Mouse (Mus musculus) kidney, embryonic 16.5 days (tissue): Measurements from ENCODE around the gene Ccnh. TPM values are rescaled to one million over a fixed set of nuclear protein-coding genes. Genes with fewer than 3 reads are reported as not detected.
"Not testable (repeated sequence)": the region's sequence is repeated elsewhere in the genome, so short reads cannot be mapped to it uniquely, and the experiment has no call there.

Experiments
- ATAC-seq: fragments of 200-750 bp; cut with Nextera tagmentation; 2 replicates; pipeline ENCODE4 v1.8.0; 2017; ENCODE audit warnings: moderate TSS enrichment; ENCODE audit not compliant: low FRiP score, low TSS enrichment
- H3K27ac ChIP-seq: fragments of 300-500 bp; sonication (generic); 2 replicates; pipeline ENCODE4 v1.5.1; 2014; ENCODE audit warnings: low read length
- H3K27me3 ChIP-seq: fragments of 300-500 bp; sonication (generic); 2 replicates; pipeline ENCODE4 v1.6.1; 2014; ENCODE audit warnings: low read length, control low read depth, mixed read lengths; ENCODE audit not compliant: insufficient read depth
- H3K36me3 ChIP-seq: fragments of 300-500 bp; sonication (generic); 2 replicates; pipeline ENCODE4 v1.6.1; 2014; ENCODE audit warnings: low read length, control low read depth, mixed read lengths; ENCODE audit not compliant: insufficient read depth
- H3K4me1 ChIP-seq: fragments of 300-500 bp; sonication (generic); 2 replicates; pipeline ENCODE4 v1.6.1; 2014; ENCODE audit warnings: low read length, control low read depth, mixed read lengths; ENCODE audit not compliant: insufficient read depth
- H3K4me2 ChIP-seq: fragments of 300-500 bp; sonication (generic); replicated peaks from 2 replicates; pipeline ENCODE4 v1.6.1; 2014; ENCODE audit warnings: low read depth, low read length
- H3K4me3 ChIP-seq: fragments of 300-500 bp; sonication (generic); 2 replicates; pipeline ENCODE4 v1.5.1; 2014; ENCODE audit warnings: mild to moderate bottlenecking, low read length
- H3K9ac ChIP-seq: fragments of 300-500 bp; sonication (generic); replicated peaks from 2 replicates; pipeline ENCODE4 v1.6.1; 2014; ENCODE audit warnings: low read length
- H3K9me3 ChIP-seq: fragments of 300-500 bp; sonication (generic); 2 replicates; pipeline ENCODE4 v1.6.1; 2016; ENCODE audit warnings: low read length, control low read depth
- WGBS: fragments of 180-500 bp; shearing (Covaris S2); extraction: QIAGEN DNeasy Blood & Tissue Kit; methylation state at CpG from one replicate; pipeline ENCODE4 v1.1.7; 2014; 5-methylcytosine and 5-hydroxymethylcytosine counted together
- polyA plus RNA-seq: library from polyadenylated mRNA; unstranded; fragments of >200 nt; fragmentation: Nextera tagmentation; extraction: Ambion mirVana; gene quantifications from 2 replicates; pipeline ENCODE4 v1.2.1, GENCODE M21; 2015

The Ccnh gene
- polyA plus RNA-seq: 83.0 and 87.6 TPM in 2 replicates

- no peaks in the 10 kb centered on the region for H3K9me3 ChIP-seq
- peak within 1 kb of the TSS; percentile 89 for H3K9ac ChIP-seq
- WGBS: 1% methylated on average over 44 of the region's 44 CpGs
- H3K36me3 ChIP-seq: peaks cover 18% of the 10 kb centered on the region
- peak within 1 kb of the TSS; percentile 87 for H3K4me3 ChIP-seq
- no peaks in the 10 kb centered on the region for H3K27me3 ChIP-seq
- peak; percentile 98 for ATAC-seq
- H3K4me2 ChIP-seq: peak within 1 kb of the TSS; percentile 81
- H3K4me1 ChIP-seq: no peaks in the 10 kb centered on the region
- H3K27ac ChIP-seq: peak within 1 kb of the TSS; percentile 80
Observed at GRCm38 (mm10) chr13:85188903-85189643, at the start of gene Ccnh. TSS of gene Ccnh (plus strand) at chr13:85189408.

GRCm38 (mm10) chr13:85143361-85143760, 45.8 kb upstream of the Ccnh start:
- not testable (repeated sequence) for H3K27me3 ChIP-seq, H3K9me3 ChIP-seq, H3K9ac ChIP-seq, H3K27ac ChIP-seq, ATAC-seq, H3K4me3 ChIP-seq, H3K4me2 ChIP-seq, H3K4me1 ChIP-seq, H3K36me3 ChIP-seq
- 92% methylated on average over 16 of the region's 16 CpGs for WGBS

GRCm38 (mm10) chr13:85146471-85146870, 42.7 kb upstream of the Ccnh start:
- Histone ChIP-seq H3K36me3 (no peaks in the 10 kb centered on the region), H3K27me3 (no peaks in the 10 kb centered on the region), H3K9ac (no peak overlapping the region), H3K4me2 (no peak overlapping the region), H3K4me3 (no peak overlapping the region), H3K4me1 (no peaks in the 10 kb centered on the region), H3K9me3 (no peaks in the 10 kb centered on the region), H3K27ac (no peak overlapping the region)
- no peak for ATAC-seq

GRCm38 (mm10) chr13:85154746-85155145, 34.5 kb upstream of the Ccnh start:
- Histone ChIP-seq H3K27me3 (no peaks in the 10 kb centered on the region), H3K4me2 (no peak overlapping the region), H3K27ac (no peak overlapping the region), H3K9me3 (no peaks in the 10 kb centered on the region), H3K4me1 (no peaks in the 10 kb centered on the region), H3K36me3 (no peaks in the 10 kb centered on the region), H3K9ac (no peak overlapping the region), H3K4me3 (no peak overlapping the region)
- ATAC-seq: no peak
- 87% methylated on average over 6 of the region's 6 CpGs for WGBS

- WGBS: 75% methylated on average over 2 of the region's 2 CpGs
- Histone ChIP-seq H3K4me3 (no peak overlapping the region), H3K9me3 (no peaks in the 10 kb centered on the region), H3K27ac (no peak overlapping the region), H3K9ac (no peak overlapping the region), H3K36me3 (no peaks in the 10 kb centered on the region), H3K4me2 (no peak overlapping the region), H3K4me1 (no peaks in the 10 kb centered on the region), H3K27me3 (no peaks in the 10 kb centered on the region)
- no peak for ATAC-seq
Observed at GRCm38 (mm10) chr13:85159971-85160370, 29.2 kb upstream of the Ccnh start.

- Histone ChIP-seq H3K9ac (no peak overlapping the region), H3K36me3 (no peaks in the 10 kb centered on the region), H3K4me3 (no peak overlapping the region), H3K27ac (no peak overlapping the region), H3K9me3 (no peaks in the 10 kb centered on the region), H3K27me3 (no peaks in the 10 kb centered on the region), H3K4me1 (no peaks in the 10 kb centered on the region), H3K4me2 (no peak overlapping the region)
- no peak for ATAC-seq
- WGBS: 33% methylated on average over 4 of the region's 4 CpGs
Observed at GRCm38 (mm10) chr13:85164512-85165124, 24.6 kb upstream of the Ccnh start.

GRCm38 (mm10) chr13:85189644-85190121, 475 bp downstream of the Ccnh start:
- Histone ChIP-seq H3K9ac (peak overlapping the region; percentile 89), H3K27me3 (no peaks in the 10 kb centered on the region), H3K9me3 (no peaks in the 10 kb centered on the region), H3K36me3 (peaks cover 18% of the 10 kb centered on the region), H3K4me1 (no peaks in the 10 kb centered on the region), H3K27ac (peak overlapping the region; percentile 80), H3K4me3 (peak overlapping the region; percentile 87), H3K4me2 (peak overlapping the region; percentile 81)
- under 1% methylated on average over 17 of the region's 17 CpGs for WGBS
- ATAC-seq: peak; percentile 83

GRCm38 (mm10) chr13:85191253-85191652, 2.0 kb downstream of the Ccnh start:
- H3K4me3 ChIP-seq: no peak overlapping the region
- H3K36me3 ChIP-seq: peaks cover 18% of the 10 kb centered on the region
- H3K27ac ChIP-seq: no peak overlapping the region
- no peak overlapping the region for H3K4me2 ChIP-seq
- no peaks in the 10 kb centered on the region for H3K4me1 ChIP-seq
- 94% methylated on average over 2 of the region's 2 CpGs for WGBS
- H3K9me3 ChIP-seq: no peaks in the 10 kb centered on the region
- H3K27me3 ChIP-seq: no peaks in the 10 kb centered on the region
- no peak for ATAC-seq
- no peak overlapping the region for H3K9ac ChIP-seq

- no peak overlapping the region for H3K4me3 ChIP-seq
- H3K9me3 ChIP-seq: no peaks in the 10 kb centered on the region
- H3K36me3 ChIP-seq: peaks cover 19% of the 10 kb centered on the region
- H3K4me1 ChIP-seq: no peaks in the 10 kb centered on the region
- no peak overlapping the region for H3K27ac ChIP-seq
- WGBS: 67% methylated on average over 2 of the region's 2 CpGs
- H3K9ac ChIP-seq: no peak overlapping the region
- no peaks in the 10 kb centered on the region for H3K27me3 ChIP-seq
- no peak overlapping the region for H3K4me2 ChIP-seq
- no peak for ATAC-seq
Observed at GRCm38 (mm10) chr13:85207493-85207892, 18.3 kb downstream of the Ccnh start.

- Histone ChIP-seq H3K9ac (no peak overlapping the region), H3K4me1 (no peaks in the 10 kb centered on the region), H3K4me3 (no peak overlapping the region), H3K4me2 (no peak overlapping the region), H3K27ac (no peak overlapping the region), H3K36me3 (peaks cover 17% of the 10 kb centered on the region), H3K9me3 (no peaks in the 10 kb centered on the region), H3K27me3 (no peaks in the 10 kb centered on the region)
- no peak for ATAC-seq
- 96% methylated on average over 6 of the region's 6 CpGs for WGBS
Observed at GRCm38 (mm10) chr13:85208656-85209055, 19.4 kb downstream of the Ccnh start.
